Mouse (Mus musculus) midbrain, embryonic 16.5 days (tissue): ENCODE data around the gene Knstrn. TPM values are rescaled to one million over a fixed set of nuclear protein-coding genes. Genes with fewer than 3 reads are reported as not detected.

ENCODE experiments used
- ATAC-seq: fragments of 200-750 bp; cut with Nextera tagmentation; 2 replicates; pipeline ENCODE4 v1.8.0; 2017; ENCODE audit warnings: moderate TSS enrichment
- H3K27ac ChIP-seq: fragments of 300-500 bp; sonication (generic); 2 replicates; pipeline ENCODE4 v1.5.1; 2014; ENCODE audit warnings: mild to moderate bottlenecking, low read length, mixed read lengths
- H3K27me3 ChIP-seq: fragments of 300-500 bp; sonication (generic); 2 replicates; pipeline ENCODE4 v1.6.1; 2014; ENCODE audit warnings: low read depth, low read length, mixed read lengths; ENCODE audit not compliant: control insufficient read depth, insufficient read depth
- H3K36me3 ChIP-seq: fragments of 300-500 bp; sonication (generic); 2 replicates; pipeline ENCODE4 v1.6.1; 2014; ENCODE audit warnings: mild to moderate bottlenecking, low read length, moderate library complexity, mixed read lengths; ENCODE audit not compliant: control insufficient read depth, insufficient read depth
- H3K4me1 ChIP-seq: fragments of 300-500 bp; sonication (generic); 2 replicates; pipeline ENCODE4 v1.6.1; 2014; ENCODE audit warnings: mild to moderate bottlenecking, low read length, mixed read lengths; ENCODE audit not compliant: control insufficient read depth, insufficient read depth
- H3K4me2 ChIP-seq: fragments of 300-500 bp; sonication (generic); 2 replicates; pipeline ENCODE4 v1.6.1; 2014; ENCODE audit warnings: mild to moderate bottlenecking, low read length, mixed read lengths
- H3K4me3 ChIP-seq: fragments of 300-500 bp; sonication (generic); 2 replicates; pipeline ENCODE4 v1.5.1; 2014; ENCODE audit warnings: low read depth, mild to moderate bottlenecking, low read length, moderate library complexity, mixed read lengths
- H3K9ac ChIP-seq: fragments of 300-500 bp; sonication (generic); 2 replicates; pipeline ENCODE4 v1.6.1; 2014; ENCODE audit warnings: low read depth, low read length, mixed read lengths
- H3K9me3 ChIP-seq: fragments of 300-500 bp; sonication (generic); replicated peaks from 2 replicates; pipeline ENCODE4 v1.6.1; 2014; ENCODE audit warnings: mild to moderate bottlenecking, low read length, mixed read lengths; ENCODE audit not compliant: control insufficient read depth, poor library complexity, severe bottlenecking
- WGBS: fragments of 180-500 bp; shearing (Covaris S2); extraction: QIAGEN DNeasy Blood & Tissue Kit; methylation state at CpG from one replicate; pipeline ENCODE4 v1.1.7; 2014; 5-methylcytosine and 5-hydroxymethylcytosine counted together
- polyA plus RNA-seq: library from polyadenylated mRNA; unstranded; fragments of >200 nt; fragmentation: Nextera tagmentation; extraction: Ambion mirVana; gene quantifications from 2 replicates; pipeline ENCODE4 v1.2.1, GENCODE M21; 2015

The Knstrn gene
- polyA plus RNA-seq, 1 experiment from 2014 or later, result 13.8 TPM

- Histone ChIP-seq H3K9me3 (no peaks in the 10 kb centered on the region), H3K27ac (no peak overlapping the region), H3K4me3 (no peak overlapping the region), H3K4me1 (no peaks in the 10 kb centered on the region), H3K36me3 (no peaks in the 10 kb centered on the region), H3K4me2 (no peak overlapping the region), H3K9ac (no peak overlapping the region), H3K27me3 (no peaks in the 10 kb centered on the region)
- no peak for ATAC-seq
- WGBS, result 55% methylated on average over 5 of the region's 5 CpGs
Observed at GRCm38 (mm10) chr2:118838330-118838729, 24.5 kb downstream of the Knstrn start.

- Histone ChIP-seq H3K27ac (no peak overlapping the region), H3K9ac (no peak overlapping the region), H3K27me3 (no peaks in the 10 kb centered on the region), H3K4me3 (no peak overlapping the region), H3K9me3 (no peaks in the 10 kb centered on the region), H3K4me1 (no peaks in the 10 kb centered on the region), H3K4me2 (no peak overlapping the region), H3K36me3 (no peaks in the 10 kb centered on the region)
- ATAC-seq, result no peak
- 79% methylated on average over 5 of the region's 5 CpGs for WGBS
Observed at GRCm38 (mm10) chr2:118841186-118841585, 27.4 kb downstream of the Knstrn start.

- Histone ChIP-seq H3K4me2 (no peak overlapping the region), H3K9ac (no peak overlapping the region), H3K36me3 (no peaks in the 10 kb centered on the region), H3K27ac (no peak overlapping the region), H3K4me1 (no peaks in the 10 kb centered on the region), H3K9me3 (no peaks in the 10 kb centered on the region), H3K27me3 (no peaks in the 10 kb centered on the region), H3K4me3 (no peak overlapping the region)
- 94% methylated on average over 4 of the region's 4 CpGs for WGBS
- no peak for ATAC-seq
Observed at GRCm38 (mm10) chr2:118841774-118842173, 28.0 kb downstream of the Knstrn start.

GRCm38 (mm10) chr2:118844427-118844826 lies 30.6 kb downstream of the Knstrn start:
- no peaks in the 10 kb centered on the region for H3K4me1 ChIP-seq
- no peak overlapping the region for H3K4me3 ChIP-seq
- 84% methylated on average over 3 of the region's 3 CpGs for WGBS
- H3K9me3 ChIP-seq, result no peaks in the 10 kb centered on the region
- H3K36me3 ChIP-seq, result no peaks in the 10 kb centered on the region
- no peak overlapping the region for H3K9ac ChIP-seq
- no peak overlapping the region for H3K4me2 ChIP-seq
- no peak overlapping the region for H3K27ac ChIP-seq
- no peak for ATAC-seq
- H3K27me3 ChIP-seq, result no peaks in the 10 kb centered on the region

- Histone ChIP-seq H3K9ac (no peak overlapping the region), H3K9me3 (no peaks in the 10 kb centered on the region), H3K4me2 (no peak overlapping the region), H3K27me3 (no peaks in the 10 kb centered on the region), H3K27ac (no peak overlapping the region), H3K36me3 (no peaks in the 10 kb centered on the region), H3K4me1 (no peaks in the 10 kb centered on the region), H3K4me3 (no peak overlapping the region)
- 59% methylated on average over 7 of the region's 7 CpGs for WGBS
- no peak for ATAC-seq
Observed at GRCm38 (mm10) chr2:118846246-118846645, 32.4 kb downstream of the Knstrn start.

GRCm38 (mm10) chr2:118851756-118852155 lies 38.0 kb downstream of the Knstrn start:
- Histone ChIP-seq H3K9me3 (no peaks in the 10 kb centered on the region), H3K36me3 (no peaks in the 10 kb centered on the region), H3K4me2 (no peak overlapping the region), H3K4me3 (no peak overlapping the region), H3K27me3 (no peaks in the 10 kb centered on the region), H3K9ac (no peak overlapping the region), H3K4me1 (no peaks in the 10 kb centered on the region), H3K27ac (no peak overlapping the region)
- 42% methylated on average over 3 of the region's 3 CpGs for WGBS
- no peak for ATAC-seq

GRCm38 (mm10) chr2:118861454-118862339 lies 47.9 kb downstream of the Knstrn start, which contains the start of gene Ivd:
Gene Ivd (plus strand): TSS chr2:118861954.
- Histone ChIP-seq H3K9me3 (no peaks in the 10 kb centered on the region), H3K9ac (peak within 1 kb of the TSS; percentile 72), H3K4me3 (peak within 1 kb of the TSS; percentile 59), H3K27me3 (no peaks in the 10 kb centered on the region), H3K4me2 (peak within 1 kb of the TSS; percentile 73), H3K36me3 (no peaks in the 10 kb centered on the region), H3K27ac (peak within 1 kb of the TSS; percentile 63), H3K4me1 (peaks cover 9% of the 10 kb centered on the region)
- peak; percentile 100 for ATAC-seq
- WGBS, result under 1% methylated on average over 34 of the region's 34 CpGs

GRCm38 (mm10) chr2:118862340-118862675 lies 48.5 kb downstream of the Knstrn start:
- WGBS, result 17% methylated on average over 3 of the region's 3 CpGs
- Histone ChIP-seq H3K9me3 (no peaks in the 10 kb centered on the region), H3K4me2 (peak overlapping the region; percentile 73), H3K4me3 (peak overlapping the region; percentile 59), H3K4me1 (peaks cover 9% of the 10 kb centered on the region), H3K9ac (peak overlapping the region; percentile 72), H3K27me3 (no peaks in the 10 kb centered on the region), H3K36me3 (no peaks in the 10 kb centered on the region), H3K27ac (no peak overlapping the region)
- ATAC-seq, result 0 out of 2 replicates have a peak, but pooled peaks have one; percentile 1

GRCm38 (mm10) chr2:118870601-118871000 lies 56.8 kb downstream of the Knstrn start:
- Histone ChIP-seq H3K4me3 (no peak overlapping the region), H3K36me3 (peaks cover 3% of the 10 kb centered on the region; the same call in 1 of the 2 replicates), H3K9me3 (no peaks in the 10 kb centered on the region), H3K27me3 (no peaks in the 10 kb centered on the region), H3K27ac (no peak overlapping the region), H3K4me1 (no peaks in the 10 kb centered on the region), H3K4me2 (no peak overlapping the region), H3K9ac (no peak overlapping the region)
- ATAC-seq, result no peak
- 95% methylated on average over 3 of the region's 3 CpGs for WGBS
